Mouse (Mus musculus): ENCODE results near the gene Xcr1.

Gene Xcr1

DNA sequence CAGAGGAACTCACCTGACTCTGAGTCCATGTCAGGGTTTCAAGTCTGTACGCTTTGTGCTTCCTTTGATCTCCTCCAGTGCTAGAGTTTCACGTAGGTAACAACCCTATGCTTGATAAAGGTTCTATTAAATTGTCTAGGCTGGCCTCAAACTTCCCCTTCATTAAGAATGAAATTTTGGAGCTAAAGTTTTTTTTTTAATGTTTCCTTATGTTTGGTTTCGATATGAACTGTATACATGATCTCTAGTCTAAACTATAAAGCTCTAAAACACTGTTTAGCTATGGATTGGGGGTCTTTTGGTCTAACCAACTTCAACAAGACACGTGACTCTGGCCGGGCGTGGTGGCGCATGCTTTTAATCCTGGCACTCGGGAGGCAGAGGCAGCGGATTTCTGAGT lies at the start of gene Xcr1:
Gene Xcr1, minus strand, starts transcription at position 101 of the 400 bp plus-strand sequence.
- DNase-seq (ENCODE audit: extremely low read depth, insufficient read length, low spot score): no peak

- no peak for DNase-seq (ENCODE audit: extremely low read depth, insufficient read length, low spot score)
Measured at GRCm38 (mm10) chr9:123872049-123872448, 10.2 kb upstream of the Xcr1 start.

DNA sequence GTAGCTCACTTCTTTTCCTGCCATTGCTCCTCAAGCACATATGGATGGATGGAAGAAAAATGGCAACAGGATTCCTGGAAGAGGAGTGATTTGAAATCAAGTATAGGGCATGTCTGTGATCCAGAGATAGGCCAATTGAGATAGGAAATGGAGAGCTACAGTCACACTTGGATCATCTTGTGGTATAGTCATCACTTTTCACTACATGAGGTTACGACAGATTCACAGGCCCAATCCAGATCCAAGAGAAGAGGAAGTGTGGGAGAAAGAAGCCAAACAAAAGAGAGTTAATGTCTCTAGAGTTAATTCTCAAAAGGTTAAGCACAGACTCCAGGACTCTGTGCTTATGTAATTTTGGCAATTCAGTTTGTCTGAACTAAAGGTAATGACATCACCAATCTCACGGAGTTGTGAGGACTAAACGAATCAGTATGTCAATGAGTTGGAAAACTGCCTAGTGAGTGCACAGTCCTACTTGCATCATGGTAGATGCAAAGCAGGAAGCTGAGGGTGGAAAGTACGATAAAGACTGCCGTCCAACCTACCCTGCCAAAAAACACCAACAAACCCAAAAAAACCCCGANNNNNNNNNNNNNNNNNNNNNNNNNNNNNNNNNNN lies 7.4 kb upstream of the Xcr1 start:
- DNase-seq (ENCODE audit: extremely low read depth, insufficient read length, low spot score): no peak

- no peak for DNase-seq (ENCODE audit: extremely low read depth, insufficient read length, low spot score)
Measured at GRCm38 (mm10) chr9:123863641-123864040, 1.8 kb upstream of the Xcr1 start.

DNA sequence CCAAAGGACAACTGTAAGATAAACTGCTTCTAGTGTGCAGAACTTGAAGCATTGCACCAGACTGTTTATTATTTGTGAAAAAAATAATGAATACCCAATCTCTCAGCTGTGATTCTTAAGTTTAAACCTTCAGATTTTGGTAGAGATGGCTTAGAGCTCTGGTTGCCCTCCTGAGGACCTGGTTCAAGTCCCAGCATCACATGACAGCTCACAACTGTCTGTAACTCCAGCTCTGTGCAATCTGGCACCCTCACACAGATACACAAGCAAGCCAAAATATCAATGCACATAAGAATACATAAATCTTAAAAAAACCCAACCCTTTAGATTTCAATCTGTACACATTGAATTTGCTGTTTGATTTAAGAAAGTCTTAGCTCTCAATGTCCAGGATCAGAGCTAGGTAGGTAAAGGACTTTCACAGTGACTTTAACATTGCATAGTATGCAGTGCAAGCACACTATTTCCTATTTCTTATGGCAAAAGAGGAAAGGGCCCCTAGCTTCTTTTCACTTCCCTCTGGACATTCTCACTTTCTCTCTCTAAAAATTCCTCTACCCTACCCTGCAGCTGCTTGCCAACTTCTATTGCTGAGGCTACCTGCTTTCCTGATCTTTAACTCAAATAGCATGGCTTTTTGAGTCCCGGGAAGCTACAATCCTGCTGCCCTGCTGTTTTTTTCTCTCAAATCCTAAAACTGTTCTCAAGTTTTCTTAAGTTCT lies 1.2 kb upstream of the Xcr1 start:
- no peak for DNase-seq (ENCODE audit: extremely low read depth, insufficient read length, low spot score)

DNA sequence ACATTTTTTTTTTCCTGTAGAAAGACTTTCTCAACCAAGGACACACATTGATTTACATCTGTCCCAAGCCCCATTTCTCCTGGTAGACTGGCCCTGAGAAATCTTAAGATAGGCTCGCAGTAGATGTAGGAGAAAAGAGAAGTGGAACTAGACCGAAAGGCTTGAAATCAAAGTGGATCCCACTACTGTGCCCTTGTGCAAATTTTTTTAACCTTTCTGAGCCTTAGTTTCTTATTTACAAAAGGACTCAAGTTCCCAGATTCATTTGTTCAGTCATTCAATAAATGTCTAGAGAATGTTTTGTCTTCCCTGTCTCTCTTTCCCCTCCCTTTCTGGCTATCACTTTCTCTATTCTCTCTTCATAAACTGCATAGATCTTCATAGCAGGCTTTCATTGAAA lies 5.0 kb downstream of the Xcr1 start:
- no peak for DNase-seq (ENCODE audit: extremely low read depth, insufficient read length, low spot score)

GRCm38 (mm10) chr9:123852449-123853390 lies 9.1 kb downstream of the Xcr1 start:
- no peak for DNase-seq (ENCODE audit: extremely low read depth, insufficient read length, low spot score)

DNA sequence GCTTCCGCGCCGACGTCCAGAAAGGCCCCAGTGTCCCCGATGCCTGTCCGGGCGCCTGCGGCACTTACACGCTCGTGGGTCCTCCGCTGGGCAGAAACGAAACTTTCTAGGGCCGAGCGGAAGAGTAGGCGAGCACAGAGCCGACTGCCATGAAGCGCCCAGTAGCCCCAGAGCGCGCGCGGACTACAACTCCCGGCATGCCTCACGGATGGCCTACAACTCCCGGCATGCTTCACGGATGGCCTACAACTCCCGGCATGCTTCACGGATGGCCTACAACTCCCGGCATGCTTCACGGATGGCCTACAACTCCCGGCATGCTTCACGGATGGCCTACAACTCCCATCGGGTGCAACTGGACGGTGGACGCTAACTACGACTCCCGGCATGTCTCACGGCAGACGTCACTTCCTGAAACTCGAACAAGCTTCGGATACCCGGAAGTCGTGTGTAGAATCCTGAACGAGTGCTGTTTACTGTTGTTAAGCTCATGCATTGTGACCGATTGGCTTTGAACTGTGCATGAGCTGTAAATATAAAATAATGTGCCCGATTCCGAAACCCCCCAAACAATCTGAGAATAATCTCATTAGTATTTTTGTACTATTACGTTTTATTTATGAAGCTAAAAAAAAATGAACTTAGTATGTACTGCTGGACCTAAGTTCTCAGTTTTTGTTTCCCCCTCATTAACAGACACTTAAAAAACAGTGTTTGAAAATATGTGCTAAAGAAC lies 9.9 kb downstream of the Xcr1 start, which contains the start of gene Fyco1:
Gene Fyco1, minus strand, starts transcription at position 187 of the 736 bp plus-strand sequence.
- DNase-seq (ENCODE audit: extremely low read depth, insufficient read length, low spot score): peak; percentile 91

DNA sequence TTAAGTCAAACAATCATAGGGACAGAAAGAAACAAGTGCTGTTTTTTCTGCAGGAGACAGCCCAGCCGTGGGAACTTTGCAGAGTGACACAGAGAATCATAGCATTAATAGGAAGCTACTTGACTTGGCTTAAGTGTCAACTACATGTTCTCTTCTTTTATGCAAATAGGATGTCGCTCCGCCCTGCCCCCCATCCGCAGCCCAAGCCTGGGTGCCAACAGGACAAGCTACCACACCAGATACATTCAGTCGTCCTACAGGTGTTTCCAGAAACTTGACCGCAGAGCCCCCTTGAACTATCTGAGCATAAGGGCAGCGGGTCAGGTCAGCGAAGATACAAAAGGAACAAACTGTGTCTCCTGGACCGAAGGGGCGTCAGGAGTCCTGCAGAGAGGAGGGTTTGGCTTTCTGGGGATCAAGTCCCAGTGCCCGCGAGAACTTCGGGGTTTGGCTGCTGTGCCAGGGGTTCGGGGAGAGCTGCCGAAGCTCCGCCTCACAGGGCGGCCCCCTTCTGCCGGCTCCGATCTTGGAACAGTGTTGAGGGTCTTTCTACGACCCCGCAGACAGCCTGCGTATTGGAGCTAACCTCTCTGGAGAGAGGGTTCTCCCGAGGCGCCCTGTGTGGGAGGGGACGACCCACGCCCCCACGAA lies 10.6 kb downstream of the Xcr1 start:
- DNase-seq (ENCODE audit: extremely low read depth, insufficient read length, low spot score): no peak

DNA sequence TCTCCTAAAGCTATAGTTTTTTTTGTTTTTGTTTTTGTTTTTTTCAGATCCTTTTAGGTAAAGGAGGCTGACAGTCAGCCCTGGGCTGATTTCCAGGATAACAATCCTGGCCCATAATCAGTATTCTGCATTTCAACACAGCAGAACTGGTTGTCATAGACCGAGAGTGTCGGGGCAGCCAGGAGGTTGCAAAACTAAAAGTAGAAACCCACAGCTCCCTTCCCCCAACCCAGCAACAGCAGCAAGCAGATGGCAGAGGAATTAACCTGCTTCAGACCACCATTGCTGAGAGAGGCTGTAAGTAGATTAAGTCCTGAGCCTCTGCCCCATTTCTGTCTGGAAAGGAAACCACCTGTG lies 11.1 kb downstream of the Xcr1 start:
- DNase-seq (ENCODE audit: extremely low read depth, insufficient read length, low spot score): no peak

DNA sequence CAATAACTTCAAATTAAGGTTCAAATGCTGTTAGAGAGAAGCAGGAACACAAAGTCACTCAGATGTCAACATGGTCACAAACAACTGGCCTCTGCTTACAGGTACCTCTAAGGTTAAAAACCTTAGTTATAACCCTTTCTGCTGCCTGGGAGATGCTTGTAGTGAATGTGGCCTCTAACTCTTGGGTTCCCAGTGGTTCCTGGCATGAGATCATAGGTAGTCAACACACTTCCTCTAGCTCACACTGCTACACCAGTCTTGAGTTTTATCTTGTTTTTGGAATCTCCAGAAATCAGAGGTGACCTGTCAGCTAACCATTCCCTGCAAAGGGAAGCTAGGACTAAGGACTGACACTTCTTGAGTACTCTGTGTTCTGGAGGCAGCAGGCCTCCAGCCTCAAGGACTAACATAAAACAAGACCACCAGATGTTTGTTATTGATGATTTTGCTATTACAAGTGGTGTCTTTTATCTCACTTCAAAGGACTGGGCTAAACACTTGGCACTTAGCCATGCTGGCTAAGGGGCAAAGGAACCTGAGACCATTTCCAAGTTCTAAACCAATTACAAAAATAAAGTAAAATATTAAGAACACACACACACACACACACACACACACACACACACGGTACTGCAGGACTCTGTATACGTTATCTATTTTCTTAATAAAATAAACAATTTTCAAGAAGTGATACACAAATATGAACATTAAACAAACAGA lies 11.7 kb downstream of the Xcr1 start:
- DNase-seq (ENCODE audit: extremely low read depth, insufficient read length, low spot score): no peak

- DNase-seq (ENCODE audit: extremely low read depth, insufficient read length, low spot score): no peak
Measured at GRCm38 (mm10) chr9:123846490-123846889, 15.3 kb downstream of the Xcr1 start.

DNA sequence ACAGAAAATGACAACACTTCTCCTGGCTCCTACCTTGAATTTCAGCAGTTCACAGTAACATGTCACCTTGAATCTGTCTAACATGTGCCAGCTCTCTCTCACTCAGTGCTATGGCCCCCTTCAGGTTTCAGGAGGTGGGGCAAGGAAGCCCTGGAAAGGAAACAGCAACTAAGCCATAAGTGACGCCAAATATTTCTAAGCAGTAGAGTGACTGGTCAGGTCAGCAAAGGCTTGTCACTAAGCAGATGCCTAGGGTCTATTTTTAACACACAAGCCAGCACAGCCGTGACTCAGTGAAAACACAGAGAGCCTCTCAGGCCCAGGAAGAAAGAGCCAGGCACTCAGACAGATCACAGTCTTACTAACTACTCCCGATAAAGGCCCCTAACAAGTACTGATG lies 16.7 kb downstream of the Xcr1 start:
- peak; percentile 51 for DNase-seq (ENCODE audit: extremely low read depth, insufficient read length, low spot score)

DNA sequence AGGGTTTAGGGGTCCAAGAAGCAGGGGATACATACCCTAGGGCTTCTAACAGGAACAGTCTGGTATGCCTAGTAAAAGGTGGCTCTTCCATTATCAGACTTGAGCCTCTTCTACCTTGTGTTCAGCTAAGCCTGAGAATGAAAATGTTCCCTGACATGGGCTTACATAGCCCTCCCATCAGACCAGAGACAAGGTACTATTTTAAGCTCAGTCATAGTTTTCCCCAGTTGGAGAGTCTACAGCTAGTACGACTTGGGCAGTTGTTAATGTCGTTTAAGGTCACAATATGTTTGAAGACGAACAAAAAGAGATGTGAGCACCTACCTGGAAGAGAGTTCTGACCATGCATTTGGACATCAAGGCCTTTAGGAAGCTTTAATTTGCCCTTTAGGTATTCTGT lies 17.4 kb downstream of the Xcr1 start:
- DNase-seq (ENCODE audit: extremely low read depth, insufficient read length, low spot score): no peak

DNA sequence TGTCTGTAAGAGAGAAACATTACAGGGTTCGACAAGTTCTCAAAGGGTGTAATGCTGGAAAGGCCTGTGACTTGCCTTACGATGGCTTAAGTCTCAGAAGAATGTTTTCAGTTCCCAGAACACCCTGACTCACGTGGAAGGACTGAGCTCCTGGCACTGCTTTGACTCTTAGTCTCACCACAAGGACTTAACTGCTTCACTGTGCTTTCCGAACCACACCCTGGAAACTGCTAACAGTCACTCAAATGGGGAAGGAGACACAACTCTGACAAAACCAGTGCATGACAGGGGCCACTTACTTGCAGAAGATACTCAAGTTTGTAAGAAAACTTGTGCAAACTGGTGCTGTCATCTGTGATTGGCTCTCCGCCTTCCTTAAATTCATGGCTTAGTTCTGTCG lies 21.6 kb downstream of the Xcr1 start:
- no peak for DNase-seq (ENCODE audit: extremely low read depth, insufficient read length, low spot score)

DNA sequence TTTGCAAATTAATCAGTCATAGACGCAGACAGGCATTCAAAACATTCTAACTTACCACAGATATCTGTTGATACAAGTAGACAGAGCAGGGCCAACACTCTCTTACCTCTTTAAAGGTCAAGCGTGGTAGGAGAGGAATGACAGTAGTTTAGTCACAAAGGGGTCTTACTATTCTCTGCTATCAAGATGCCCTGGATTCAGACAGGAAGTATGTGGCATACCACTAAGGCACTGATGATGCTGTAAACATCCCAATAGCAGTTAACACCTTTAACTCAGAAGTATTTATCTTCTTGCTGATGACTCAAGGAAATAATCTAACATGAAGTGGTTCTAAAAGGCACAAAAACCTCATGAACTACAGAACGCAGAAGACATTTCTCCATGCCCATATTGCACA lies 26.0 kb downstream of the Xcr1 start:
- no peak for DNase-seq (ENCODE audit: extremely low read depth, insufficient read length, low spot score)

DNA sequence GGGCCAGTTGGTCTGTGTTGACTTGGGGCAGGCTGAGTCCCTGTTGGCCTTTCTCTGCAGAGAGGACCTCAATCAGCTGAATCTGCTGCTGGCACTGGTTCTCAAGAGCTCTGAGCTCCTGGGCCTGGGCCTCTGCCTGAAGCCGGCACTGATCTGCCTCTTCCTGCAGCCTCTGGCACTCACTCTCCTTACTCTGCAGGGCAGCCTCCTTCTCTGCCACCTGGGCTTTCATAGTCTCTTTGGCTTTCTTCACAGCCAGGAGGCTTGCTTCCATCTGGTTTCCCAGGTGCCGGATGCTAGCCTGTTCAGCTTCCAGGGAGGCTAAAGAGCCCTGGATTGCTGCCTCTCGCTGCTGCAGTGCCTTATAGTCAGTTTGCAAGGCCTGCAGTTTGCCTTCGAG lies 32.9 kb downstream of the Xcr1 start:
- no peak for DNase-seq (ENCODE audit: extremely low read depth, insufficient read length, low spot score)

GRCm38 (mm10) chr9:123826631-123827030 lies 35.2 kb downstream of the Xcr1 start:
- DNase-seq (ENCODE audit: extremely low read depth, insufficient read length, low spot score): no peak

DNA sequence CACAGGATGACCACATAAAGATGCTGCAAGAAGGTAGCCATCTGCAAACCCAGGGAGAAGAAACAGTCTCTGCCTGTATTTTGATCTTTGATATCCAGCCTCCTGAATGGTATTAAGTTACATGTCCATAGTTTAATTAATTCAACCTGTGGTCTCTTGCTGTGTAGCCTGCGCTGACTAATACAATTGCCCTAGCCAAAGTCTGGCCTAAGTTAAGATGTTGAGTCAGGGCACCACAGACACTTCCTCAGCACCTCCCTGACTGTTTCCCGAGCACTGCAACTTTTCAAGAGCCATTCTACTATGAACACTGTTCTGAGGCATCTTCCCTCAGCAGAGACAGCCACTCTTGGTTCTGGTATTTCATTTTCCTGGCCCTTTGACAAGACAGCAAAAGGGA lies 43.2 kb downstream of the Xcr1 start:
- peak; percentile 19 for DNase-seq (ENCODE audit: extremely low read depth, insufficient read length, low spot score)

DNA sequence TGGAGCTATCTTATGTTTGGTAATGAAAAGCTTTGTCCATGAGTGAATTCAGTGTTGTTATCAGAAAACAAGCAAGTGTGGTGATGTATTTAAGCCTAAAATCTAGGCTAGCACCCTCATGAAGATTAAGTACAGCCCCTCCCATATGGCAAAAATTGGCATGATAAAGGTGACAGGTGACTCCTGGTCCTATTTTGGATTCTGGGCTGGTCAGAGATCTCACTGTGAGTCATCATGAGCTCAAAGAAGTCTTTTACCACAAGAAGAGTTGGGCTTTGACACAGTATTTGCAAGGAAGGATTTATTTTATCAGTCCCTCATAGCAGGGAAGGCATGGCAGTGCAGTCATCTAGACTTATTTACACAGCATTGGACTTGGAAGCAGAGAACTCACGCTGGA lies 45.8 kb downstream of the Xcr1 start:
- no peak for DNase-seq (ENCODE audit: extremely low read depth, insufficient read length, low spot score)
